Mouse (Mus musculus) kidney, adult 2 months (tissue): ENCODE measurements around the gene Il31ra. TPM values are rescaled to one million over a fixed set of nuclear protein-coding genes. Genes with fewer than 3 reads are reported as not detected.

ENCODE experiments used
- DNase-seq: peaks from one replicate; pipeline ENCODE4 v3.0.0; 2021
- H3K27ac ChIP-seq: fragments of 200-500 bp; 2 replicates; pipeline ENCODE4 v1.5.1; 2012; ENCODE audit warnings: low read depth, low read length, control low read depth, inconsistent platforms; ENCODE audit not compliant: insufficient read depth
- H3K27me3 ChIP-seq: fragments of 200-500 bp; replicated peaks from 2 replicates; pipeline ENCODE4 v1.6.1; 2012; ENCODE audit warnings: mild to moderate bottlenecking, moderate library complexity, low read length, inconsistent platforms; ENCODE audit not compliant: control insufficient read depth, insufficient read depth
- H3K36me3 ChIP-seq: fragments of 200-500 bp; 2 replicates; pipeline ENCODE4 v1.6.1; 2012; ENCODE audit warnings: mild to moderate bottlenecking, moderate library complexity, low read length, inconsistent platforms; ENCODE audit not compliant: control insufficient read depth, insufficient read depth
- H3K4me1 ChIP-seq: fragments of 200-500 bp; 2 replicates; pipeline ENCODE4 v1.6.1; 2011; ENCODE audit warnings: low read length; ENCODE audit not compliant: control insufficient read depth, insufficient read depth
- H3K4me3 ChIP-seq: fragments of 200-500 bp; 2 replicates; pipeline ENCODE4 v1.5.1; 2011; ENCODE audit warnings: mild to moderate bottlenecking, low read depth, low read length, control low read depth; ENCODE audit not compliant: insufficient read depth
- CTCF ChIP-seq: fragments of 200-500 bp; conservative IDR thresholded peaks from 2 replicates; pipeline ENCODE4 v1.5.1; 2011; ENCODE audit warnings: low read depth, mild to moderate bottlenecking, control low read depth, low read length, moderate library complexity, mixed read lengths; ENCODE audit not compliant: insufficient read depth, insufficient read length
- POLR2A ChIP-seq: fragments of 200-500 bp; IDR thresholded peaks from one replicate; pipeline ENCODE4 v1.6.1; 2011; ENCODE audit warnings: low read depth, low read length, control low read depth
- WGBS: fragments of 180-500 bp; shearing (Covaris S2); methylation state at CpG from one replicate; pipeline ENCODE4 v1.1.7; 2018; 5-methylcytosine and 5-hydroxymethylcytosine counted together
- polyA plus RNA-seq: library from polyadenylated mRNA; depleted of rRNA; stranded (reverse); fragments of >200 nt; gene quantifications from 2 replicates; pipeline ENCODE4 v1.2.3, GENCODE M21; 2012

The Il31ra gene
- polyA plus RNA-seq, 1 experiment = 0.33 TPM

GRCm38 (mm10) chr13:112560554-112561138 is 33.5 kb downstream of the Il31ra start:
- Histone ChIP-seq H3K4me1 (no peaks in the 10 kb centered on the region), H3K36me3 (no peaks in the 10 kb centered on the region), H3K4me3 (no peak overlapping the region), H3K27ac (no peak overlapping the region), H3K27me3 (no peaks in the 10 kb centered on the region)
- no peak for DNase-seq
- TF ChIP-seq POLR2A = no peak
- no peak for TF ChIP-seq CTCF
- 92% methylated on average over 6 of the region's 6 CpGs for WGBS

- H3K4me3 ChIP-seq = no peak overlapping the region
- H3K36me3 ChIP-seq = no peaks in the 10 kb centered on the region
- H3K4me1 ChIP-seq = no peaks in the 10 kb centered on the region
- DNase-seq = peak; percentile 63
- no peak overlapping the region for H3K27ac ChIP-seq
- TF ChIP-seq CTCF (no peak), POLR2A (no peak)
- H3K27me3 ChIP-seq = no peaks in the 10 kb centered on the region
- WGBS = 14% methylated on average over 2 of the region's 2 CpGs
Observed at GRCm38 (mm10) chr13:112556501-112556900, 37.7 kb downstream of the Il31ra start.

- Histone ChIP-seq H3K4me1 (no peaks in the 10 kb centered on the region), H3K36me3 (no peaks in the 10 kb centered on the region), H3K4me3 (no peak overlapping the region), H3K27ac (no peak overlapping the region), H3K27me3 (no peaks in the 10 kb centered on the region)
- no peak for TF ChIP-seq CTCF
- TF ChIP-seq POLR2A = no peak
- WGBS = 90% methylated on average over 5 of the region's 5 CpGs
- DNase-seq = no peak
Observed at GRCm38 (mm10) chr13:112553304-112553703, 40.9 kb downstream of the Il31ra start.

DNA sequence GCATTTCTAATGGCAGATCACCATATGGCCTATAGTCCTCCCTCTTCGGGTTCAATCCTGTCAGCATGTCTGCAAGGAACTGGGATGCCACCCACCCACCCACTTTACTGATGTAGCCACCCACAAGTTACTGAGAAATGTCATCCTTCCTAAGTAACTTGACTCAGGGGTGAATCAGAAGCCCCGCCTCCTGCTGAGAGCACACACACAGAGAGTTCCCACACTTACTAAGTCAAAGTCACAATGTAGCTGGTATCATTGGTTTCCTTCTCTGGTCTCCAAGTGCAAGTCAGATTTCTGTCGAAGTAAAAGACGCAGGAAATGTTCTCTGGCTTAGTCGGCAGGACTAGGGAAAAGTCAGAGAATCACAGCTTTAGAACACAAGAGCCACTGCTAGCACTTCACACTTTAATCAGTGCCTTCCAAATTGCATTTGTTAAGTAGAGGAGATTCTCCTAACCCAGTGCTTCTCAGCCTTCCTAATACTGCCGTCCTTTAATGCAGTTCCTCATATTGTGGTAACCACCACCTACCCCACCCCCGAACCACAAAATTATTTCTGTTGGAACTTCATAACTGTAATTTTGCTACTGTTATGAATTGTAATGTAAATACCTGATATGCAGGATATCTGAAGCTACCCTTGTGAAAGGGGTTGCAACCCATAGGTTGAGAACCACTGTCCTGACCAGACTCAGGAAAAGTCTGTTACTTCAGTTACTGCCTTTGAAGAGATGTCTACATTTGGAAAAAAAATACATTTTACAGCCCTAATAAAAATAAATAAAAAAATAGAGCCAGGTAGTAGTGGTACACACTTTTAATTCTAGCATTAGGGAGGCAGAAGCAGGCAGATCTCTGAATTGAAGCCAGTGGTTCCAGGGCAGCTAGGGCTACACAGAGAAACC is 42.3 kb downstream of the Il31ra start:
- H3K27ac ChIP-seq = no peak overlapping the region
- no peaks in the 10 kb centered on the region for H3K4me1 ChIP-seq
- TF ChIP-seq CTCF (no peak), POLR2A (no peak)
- H3K4me3 ChIP-seq = no peak overlapping the region
- WGBS = 82% methylated on average over 7 of the region's 7 CpGs
- DNase-seq = no peak
- H3K36me3 ChIP-seq = no peaks in the 10 kb centered on the region
- H3K27me3 ChIP-seq = no peaks in the 10 kb centered on the region

GRCm38 (mm10) chr13:112541223-112541975 is 52.8 kb downstream of the Il31ra start:
- no peaks in the 10 kb centered on the region for H3K4me1 ChIP-seq
- no peak overlapping the region for H3K4me3 ChIP-seq
- H3K36me3 ChIP-seq = no peaks in the 10 kb centered on the region
- WGBS = 53% methylated on average over 10 of the region's 10 CpGs
- DNase-seq = no peak
- H3K27ac ChIP-seq = no peak overlapping the region
- H3K27me3 ChIP-seq = no peaks in the 10 kb centered on the region
- TF ChIP-seq CTCF = no peak
- no peak for TF ChIP-seq POLR2A

DNA sequence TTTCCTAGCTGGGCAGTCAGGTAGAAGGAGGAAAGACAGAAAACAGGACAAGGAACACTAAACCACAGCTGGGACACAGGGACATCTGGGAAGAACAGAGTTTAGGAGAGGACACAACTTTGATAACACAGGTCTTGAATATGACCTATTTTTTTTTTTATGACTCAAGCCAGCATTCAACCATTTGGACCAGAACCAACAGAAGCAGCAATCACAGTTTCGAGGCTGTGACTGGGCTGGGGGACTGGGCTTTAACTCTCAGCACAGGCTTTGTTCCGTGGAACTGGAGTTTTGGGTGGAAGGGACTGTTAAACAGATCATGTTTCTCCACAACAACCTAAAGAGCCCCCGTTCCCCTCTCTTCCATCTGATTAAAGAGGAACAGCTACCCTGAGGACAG is 53.5 kb downstream of the Il31ra start:
- TF ChIP-seq POLR2A (no peak), CTCF (no peak)
- H3K36me3 ChIP-seq = no peaks in the 10 kb centered on the region
- H3K27ac ChIP-seq = no peak overlapping the region
- no peaks in the 10 kb centered on the region for H3K27me3 ChIP-seq
- H3K4me1 ChIP-seq = no peaks in the 10 kb centered on the region
- WGBS = 34% methylated on average over 3 of the region's 3 CpGs
- H3K4me3 ChIP-seq = no peak overlapping the region
- no peak for DNase-seq

DNA sequence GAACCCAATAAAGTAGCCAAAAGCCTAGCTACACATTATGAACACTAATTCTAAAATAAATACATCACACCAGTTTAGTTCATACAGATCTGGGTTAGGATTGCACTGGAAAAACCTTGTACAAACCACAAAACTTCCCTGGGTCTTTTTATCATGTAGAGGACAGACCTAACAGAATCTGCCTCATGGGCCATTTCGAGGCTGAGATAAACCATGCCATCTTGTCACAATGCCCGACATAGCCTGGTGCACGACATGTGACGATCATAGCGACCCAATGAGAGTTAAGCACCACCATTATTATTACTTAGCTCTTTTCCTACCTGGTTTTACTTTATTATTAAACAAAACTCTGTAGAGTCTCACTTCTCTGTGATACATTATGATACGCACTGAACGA is 57.1 kb downstream of the Il31ra start:
- no peaks in the 10 kb centered on the region for H3K36me3 ChIP-seq
- TF ChIP-seq POLR2A = no peak
- TF ChIP-seq CTCF = no peak
- DNase-seq = no peak
- 95% methylated on average over 7 of the region's 7 CpGs for WGBS
- no peaks in the 10 kb centered on the region for H3K4me1 ChIP-seq
- H3K27ac ChIP-seq = no peak overlapping the region
- no peaks in the 10 kb centered on the region for H3K27me3 ChIP-seq
- no peak overlapping the region for H3K4me3 ChIP-seq
